Mouse (Mus musculus) heart, postnatal 0 days (tissue): ENCODE results near the gene H2afy. TPM values are rescaled to one million over a fixed set of nuclear protein-coding genes. Genes with fewer than 3 reads are reported as not detected.

Experiments used
- ATAC-seq: fragments of 200-750 bp; cut with Nextera tagmentation; 2 replicates; pipeline ENCODE4 v1.8.0; 2017; ENCODE audit warnings: low read depth, moderate number of reproducible peaks, moderate library complexity; ENCODE audit not compliant: insufficient read depth
- DNase-seq: peaks from one replicate; pipeline ENCODE4 v3.0.0-alpha.2; 2016; ENCODE audit warnings: low spot score
- H3K27ac ChIP-seq: fragments of 300-500 bp; sonication (generic); 2 replicates; pipeline ENCODE4 v1.5.1; 2014; ENCODE audit warnings: low read depth, mild to moderate bottlenecking
- H3K27me3 ChIP-seq: fragments of 300-500 bp; sonication (generic); 2 replicates; pipeline ENCODE4 v1.6.1; 2014; ENCODE audit warnings: low read length, mixed read lengths; ENCODE audit not compliant: control insufficient read depth, insufficient read depth
- H3K36me3 ChIP-seq: fragments of 300-500 bp; sonication (generic); replicated peaks from 2 replicates; pipeline ENCODE4 v1.6.1; 2014; ENCODE audit warnings: low read length, mixed read lengths; ENCODE audit not compliant: control insufficient read depth, insufficient read depth
- H3K4me1 ChIP-seq: fragments of 300-500 bp; sonication (generic); 2 replicates; pipeline ENCODE4 v1.6.1; 2014; ENCODE audit warnings: antibody characterized with exemption; ENCODE audit not compliant: control insufficient read depth, insufficient read depth
- H3K4me2 ChIP-seq: fragments of 300-500 bp; sonication (generic); 2 replicates; pipeline ENCODE4 v1.6.1; 2014; ENCODE audit warnings: low read depth, mild to moderate bottlenecking, low read length, moderate library complexity
- H3K4me3 ChIP-seq: fragments of 300-500 bp; sonication (generic); 2 replicates; pipeline ENCODE4 v1.5.1; 2014; ENCODE audit warnings: low read depth, low read length
- H3K9ac ChIP-seq: fragments of 300-500 bp; sonication (generic); replicated peaks from 2 replicates; pipeline ENCODE4 v1.6.1; 2014; ENCODE audit warnings: low read depth, low read length, mixed read lengths
- H3K9me3 ChIP-seq: fragments of 300-500 bp; sonication (generic); replicated peaks from 2 replicates; pipeline ENCODE4 v1.6.1; 2016; ENCODE audit warnings: low read length; ENCODE audit not compliant: control insufficient read depth
- CTCF ChIP-seq: IDR thresholded peaks from 2 replicates; pipeline ENCODE4 v1.5.1; 2016; ENCODE audit warnings: antibody characterized with exemption, control low read depth, low read depth
- EP300 ChIP-seq: IDR thresholded peaks from 2 replicates; pipeline ENCODE4 v1.6.1; 2016; ENCODE audit warnings: antibody characterized with exemption, low read depth
- WGBS: fragments of 180-500 bp; shearing (Covaris S2); extraction: QIAGEN DNeasy Blood & Tissue Kit; methylation state at CpG from one replicate; pipeline ENCODE4 v1.1.7; 2014; 5-methylcytosine and 5-hydroxymethylcytosine counted together
- polyA plus RNA-seq: library from polyadenylated mRNA; unstranded; fragments of >200 nt; fragmentation: Nextera tagmentation; extraction: Ambion mirVana; gene quantifications from 2 replicates; pipeline ENCODE4 v1.2.1, GENCODE M21; 2015
- total RNA-seq: library from RNA; depleted of rRNA; stranded (reverse); fragments of >200 nt; gene quantifications from 2 replicates; pipeline ENCODE4 v1.2.3, GENCODE M21; 2014; ENCODE audit warnings: low replicate concordance; rRNA removed

Gene H2afy
- total RNA-seq = 45.0 and 93.1 TPM in 2 replicates
- polyA plus RNA-seq = 61.7 and 62.0 TPM in 2 replicates

DNA sequence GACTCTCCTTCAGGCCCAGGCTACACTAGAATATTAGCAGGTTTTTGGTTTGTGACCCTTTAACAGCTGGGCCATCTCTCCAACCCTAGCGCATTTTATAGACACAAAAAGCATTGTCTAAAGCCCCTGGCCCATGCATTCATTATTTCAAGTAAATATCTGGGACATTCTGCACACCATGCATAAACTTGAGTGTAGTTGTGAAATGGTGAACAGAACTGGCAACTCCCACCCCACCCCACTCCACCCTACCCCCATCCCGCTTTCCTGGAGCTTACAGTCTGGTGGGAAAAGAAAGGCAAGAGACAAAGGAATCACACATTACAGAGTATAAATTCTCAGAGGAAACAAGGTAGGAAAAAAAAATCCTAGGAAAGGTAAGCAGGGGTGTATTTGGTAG lies at the start of gene H2afy:
Gene H2afy (minus strand): TSS at position 162 of the 400 bp plus-strand sequence.
- Histone ChIP-seq H3K4me3 (peak within 1 kb of the TSS; percentile 97), H3K4me2 (peak within 1 kb of the TSS; percentile 90), H3K27ac (peak within 1 kb of the TSS; percentile 83), H3K36me3 (no peaks in the 10 kb centered on the region), H3K4me1 (peaks cover 25% of the 10 kb centered on the region), H3K9ac (peak within 1 kb of the TSS; percentile 98), H3K9me3 (no peaks in the 10 kb centered on the region), H3K27me3 (no peaks in the 10 kb centered on the region)
- ATAC-seq (no peak), DNase-seq (no peak)
- TF ChIP-seq EP300 (no peak), CTCF (no peak)
- 97% methylated on average over 2 of the region's 2 CpGs for WGBS

DNA sequence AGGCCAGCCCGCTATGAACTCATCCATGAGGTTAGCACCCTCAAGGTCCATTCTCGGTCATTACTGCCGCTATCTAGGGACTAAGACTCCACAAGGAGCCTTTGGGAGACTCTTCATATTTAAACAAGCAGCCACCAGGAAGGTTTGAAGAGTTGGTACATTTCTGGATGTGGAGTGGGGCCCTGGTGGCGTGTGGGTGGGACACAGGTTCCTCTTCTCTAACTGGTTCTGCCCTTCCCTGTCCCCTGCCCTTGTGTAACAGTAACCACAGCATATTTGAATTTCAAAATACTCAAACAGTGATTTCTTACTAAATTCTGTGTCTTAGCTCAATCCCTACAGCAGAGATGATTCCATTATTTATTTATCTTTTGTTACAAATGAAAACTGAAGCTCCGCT lies 47.5 kb upstream of the H2afy start:
- H3K9ac ChIP-seq = no peak overlapping the region
- no peak overlapping the region for H3K4me2 ChIP-seq
- H3K4me3 ChIP-seq = no peak overlapping the region
- H3K4me1 ChIP-seq = no peaks in the 10 kb centered on the region
- DNase-seq (no peak), ATAC-seq (no peak)
- 78% methylated on average over 5 of the region's 5 CpGs for WGBS
- no peaks in the 10 kb centered on the region for H3K36me3 ChIP-seq
- no peaks in the 10 kb centered on the region for H3K27me3 ChIP-seq
- H3K27ac ChIP-seq = no peak overlapping the region
- no peak for TF ChIP-seq CTCF
- no peak for TF ChIP-seq EP300
- no peaks in the 10 kb centered on the region for H3K9me3 ChIP-seq

DNA sequence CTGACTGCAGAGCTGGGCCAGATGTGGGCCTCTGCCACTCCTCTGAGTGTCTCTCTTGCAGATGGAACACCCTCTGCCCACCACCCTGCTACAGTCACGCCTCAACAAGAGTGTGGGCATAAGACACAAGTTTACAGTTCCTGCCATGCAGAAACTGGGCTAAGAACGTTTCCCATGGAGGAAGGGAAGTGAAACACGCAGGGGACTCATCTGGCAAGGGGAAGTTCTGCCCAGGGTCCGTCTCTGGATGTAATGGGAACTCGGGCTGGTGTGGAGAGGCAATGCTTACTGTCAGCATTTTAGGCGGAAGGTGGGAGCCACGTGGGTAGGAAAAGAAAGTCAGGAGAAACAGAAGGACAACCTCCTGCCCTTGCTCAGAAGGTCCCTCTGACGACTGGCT lies 45.3 kb upstream of the H2afy start:
- no peak overlapping the region for H3K4me3 ChIP-seq
- H3K36me3 ChIP-seq = no peaks in the 10 kb centered on the region
- no peak overlapping the region for H3K9ac ChIP-seq
- no peaks in the 10 kb centered on the region for H3K27me3 ChIP-seq
- no peak overlapping the region for H3K27ac ChIP-seq
- H3K4me1 ChIP-seq = no peaks in the 10 kb centered on the region
- WGBS = 55% methylated on average over 8 of the region's 8 CpGs
- no peaks in the 10 kb centered on the region for H3K9me3 ChIP-seq
- ATAC-seq (no peak), DNase-seq (no peak)
- no peak overlapping the region for H3K4me2 ChIP-seq
- no peak for TF ChIP-seq CTCF
- TF ChIP-seq EP300 = no peak

DNA sequence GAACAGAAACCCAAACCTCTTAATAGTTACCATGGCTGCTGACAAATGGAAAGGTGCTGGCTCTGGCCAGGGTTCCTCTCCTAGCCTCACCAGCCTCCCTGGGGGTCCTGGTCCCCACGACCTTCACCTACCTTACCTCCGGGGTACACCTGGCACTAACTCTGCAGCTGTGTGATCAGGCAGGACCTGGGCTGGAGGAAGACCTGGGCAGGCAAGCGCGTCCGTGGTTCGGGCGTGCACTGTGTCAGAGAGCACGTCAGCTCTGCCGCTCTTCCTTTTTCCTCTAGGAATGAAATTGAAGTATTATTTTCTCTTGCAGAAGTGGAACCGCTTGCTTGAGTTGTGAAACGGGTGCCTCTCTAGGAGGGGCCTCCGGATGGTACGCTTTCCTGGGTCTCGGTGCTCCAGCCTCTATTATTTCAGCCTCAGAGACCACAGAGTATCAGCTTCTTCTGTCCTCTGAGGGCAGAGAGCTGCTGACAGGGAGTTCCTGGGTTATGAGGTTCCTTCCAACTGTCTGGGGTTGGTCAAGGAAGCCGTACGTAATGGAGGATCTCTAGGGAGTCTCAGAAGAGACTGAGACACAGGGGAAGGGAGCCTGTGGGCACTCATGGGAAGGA lies 42.4 kb upstream of the H2afy start, which contains the start of gene Tifab:
Gene Tifab (minus strand): TSS at position 470 of the 620 bp plus-strand sequence.
- no peaks in the 10 kb centered on the region for H3K9me3 ChIP-seq
- TF ChIP-seq CTCF (no peak), EP300 (no peak)
- H3K36me3 ChIP-seq = no peaks in the 10 kb centered on the region
- H3K4me3 ChIP-seq = peak within 1 kb of the TSS; percentile 1; the same call in 1 of the 2 replicates
- DNase-seq = no peak
- no peaks in the 10 kb centered on the region for H3K4me1 ChIP-seq
- H3K9ac ChIP-seq = no peak within 1 kb of the TSS
- H3K4me2 ChIP-seq = no peak within 1 kb of the TSS
- no peaks in the 10 kb centered on the region for H3K27me3 ChIP-seq
- ATAC-seq = no peak
- H3K27ac ChIP-seq = no peak within 1 kb of the TSS
- 80% methylated on average over 16 of the region's 16 CpGs for WGBS

DNA sequence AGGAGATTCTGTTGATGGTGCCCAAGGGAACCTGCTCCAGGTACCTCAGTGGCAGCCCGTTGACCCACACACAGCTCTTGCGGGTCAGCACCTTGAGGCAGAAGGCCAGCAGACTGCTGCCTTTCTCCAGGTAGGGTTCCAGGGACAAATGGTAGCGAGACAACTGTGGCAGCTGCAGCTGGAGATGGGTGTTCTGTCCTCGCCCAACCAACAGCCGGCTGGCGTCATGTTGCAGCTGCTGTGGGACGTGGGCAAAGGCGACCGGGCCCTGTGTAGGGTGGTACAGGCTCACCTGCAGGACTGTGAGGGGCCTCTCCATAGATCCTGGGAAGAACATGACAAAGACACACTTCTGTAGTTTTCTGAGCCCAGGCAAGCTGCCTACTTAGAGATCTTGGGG lies 40.1 kb upstream of the H2afy start:
- no peaks in the 10 kb centered on the region for H3K9me3 ChIP-seq
- ATAC-seq = no peak
- 81% methylated on average over 9 of the region's 9 CpGs for WGBS
- no peaks in the 10 kb centered on the region for H3K4me1 ChIP-seq
- H3K4me2 ChIP-seq = no peak overlapping the region
- no peak overlapping the region for H3K9ac ChIP-seq
- no peak overlapping the region for H3K4me3 ChIP-seq
- no peak for DNase-seq
- no peak for TF ChIP-seq EP300
- TF ChIP-seq CTCF = no peak
- H3K27me3 ChIP-seq = 0 out of 2 replicates have a peak, but pooled peaks cover 3% of the 10 kb centered on the region
- no peaks in the 10 kb centered on the region for H3K36me3 ChIP-seq
- H3K27ac ChIP-seq = no peak overlapping the region

DNA sequence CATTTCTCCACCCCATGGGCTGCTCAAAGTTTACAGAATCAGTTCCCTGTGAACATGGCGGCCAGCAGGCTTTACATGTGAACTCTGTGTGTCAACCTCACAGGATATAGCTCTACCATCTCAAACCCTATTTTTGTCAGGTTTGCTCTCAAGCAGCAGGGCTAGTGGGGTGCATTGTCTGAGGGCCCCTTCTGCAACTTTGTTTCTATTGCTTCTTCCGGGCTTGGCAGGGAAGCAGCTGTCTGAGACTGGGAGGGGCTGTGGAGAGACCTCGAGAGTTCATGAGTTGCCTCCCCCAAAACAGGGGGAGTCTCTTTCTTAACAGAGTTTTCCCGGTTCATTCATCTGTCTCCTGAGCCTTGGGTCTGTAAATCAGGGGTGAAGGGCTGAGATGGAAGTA lies 39.7 kb upstream of the H2afy start:
- no peak overlapping the region for H3K4me3 ChIP-seq
- H3K9ac ChIP-seq = no peak overlapping the region
- H3K36me3 ChIP-seq = no peaks in the 10 kb centered on the region
- WGBS = 59% methylated on average over 4 of the region's 4 CpGs
- 0 out of 2 replicates have a peak, but pooled peaks cover 3% of the 10 kb centered on the region for H3K27me3 ChIP-seq
- H3K27ac ChIP-seq = no peak overlapping the region
- ATAC-seq (no peak), DNase-seq (no peak)
- no peaks in the 10 kb centered on the region for H3K4me1 ChIP-seq
- H3K4me2 ChIP-seq = no peak overlapping the region
- no peaks in the 10 kb centered on the region for H3K9me3 ChIP-seq
- TF ChIP-seq EP300 (no peak), CTCF (no peak)
